Mouse (Mus musculus): ENCODE data around the gene Gmds. TPM values are rescaled to one million over a fixed set of nuclear protein-coding genes. Genes with fewer than 3 reads are reported as not detected.

Gmds gene
- total RNA-seq, 4 experiments from 2014 or later: 11.3 to 15.6 (median 12.9) TPM

DNA sequence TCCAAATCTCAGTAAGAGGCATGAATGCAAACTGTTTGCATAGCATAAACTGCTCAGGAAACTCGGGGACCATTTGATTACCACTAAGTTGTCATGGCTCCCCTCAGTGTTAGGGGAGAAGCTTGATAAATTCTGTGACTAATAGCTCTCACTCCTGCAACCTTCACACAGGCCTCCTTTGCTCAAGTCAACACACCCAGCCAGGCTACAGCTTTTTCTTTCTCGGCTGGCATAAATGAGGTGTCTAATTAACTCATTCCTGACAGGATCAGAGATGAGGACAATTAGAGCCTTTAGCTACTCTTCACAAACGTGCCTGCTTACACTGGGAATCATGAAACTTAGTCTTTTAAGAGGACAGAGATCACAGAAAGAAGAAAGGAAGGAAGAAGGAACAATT lies 70.3 kb downstream of the Gmds start:
- no peak for DNase-seq (ENCODE audit: low spot score in 2 of 2)

DNA sequence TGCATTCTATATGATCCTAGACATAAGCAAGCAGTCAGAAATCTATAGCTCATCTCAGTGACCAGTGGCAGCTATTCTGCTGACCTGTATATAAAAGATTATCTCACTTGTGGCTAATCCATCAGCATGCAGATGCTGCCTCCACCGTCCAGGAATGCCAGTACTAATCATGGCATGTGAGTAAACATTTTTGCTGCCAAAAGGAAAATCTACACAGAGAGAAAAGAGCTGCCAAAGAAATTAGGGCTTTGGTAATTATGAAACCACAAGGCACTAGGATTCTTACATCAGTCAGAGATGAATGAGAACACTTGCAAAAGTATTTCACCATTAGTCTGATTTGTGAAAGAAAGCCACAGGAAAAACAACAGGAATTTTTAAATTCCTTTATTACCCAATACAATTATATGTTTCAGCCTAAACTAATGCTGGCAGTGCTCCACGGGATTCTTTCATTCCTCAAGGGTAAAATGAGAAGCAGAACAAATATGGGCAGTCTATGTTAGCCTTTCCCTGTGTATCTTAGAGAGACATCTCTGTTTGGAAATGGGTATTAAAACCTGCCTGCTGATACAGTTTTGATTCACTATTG lies 71.3 kb downstream of the Gmds start:
- DNase-seq (ENCODE audit: low spot score in 2 of 2): no peak

DNA sequence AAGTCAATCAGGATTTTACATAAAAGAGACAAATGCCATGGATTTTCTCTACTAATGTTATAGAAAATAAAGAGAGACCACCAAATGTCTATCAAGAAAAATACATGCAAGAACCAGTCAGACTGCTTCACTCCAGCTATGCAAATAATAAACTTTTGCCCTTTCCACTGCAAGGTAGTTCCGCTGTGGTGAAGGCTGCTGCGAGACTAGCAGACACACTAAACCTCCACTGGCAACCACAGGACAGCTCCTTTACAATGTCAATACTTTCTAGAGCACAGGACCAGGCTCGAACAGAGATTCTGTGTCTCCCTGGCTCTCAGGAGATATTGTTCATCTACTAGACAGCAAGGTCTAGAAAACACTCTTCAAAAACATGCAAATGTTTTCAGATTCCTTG lies 71.8 kb downstream of the Gmds start:
- DNase-seq (ENCODE audit: low spot score in 2 of 2): no peak

DNA sequence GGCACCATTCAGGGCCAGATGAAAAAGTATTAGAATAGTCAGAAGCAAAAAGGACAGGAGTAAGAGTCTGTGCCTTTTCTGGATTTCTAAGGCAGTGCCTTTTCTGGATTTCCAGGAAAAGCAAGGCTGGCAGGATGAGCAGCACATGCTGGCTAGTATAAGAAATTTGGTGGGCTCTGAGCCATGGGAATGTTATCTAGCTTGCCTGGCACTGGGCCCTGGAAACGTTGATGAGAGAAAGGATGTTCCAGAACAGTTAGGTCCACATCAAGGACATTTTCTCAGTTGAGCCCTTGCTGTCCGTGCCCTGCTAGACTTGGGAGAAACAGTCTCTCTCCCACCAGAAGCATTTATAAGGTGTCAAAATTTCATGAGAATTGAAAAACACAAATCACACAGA lies 82.4 kb downstream of the Gmds start:
- no peak for DNase-seq (ENCODE audit: low spot score in 2 of 2)

DNA sequence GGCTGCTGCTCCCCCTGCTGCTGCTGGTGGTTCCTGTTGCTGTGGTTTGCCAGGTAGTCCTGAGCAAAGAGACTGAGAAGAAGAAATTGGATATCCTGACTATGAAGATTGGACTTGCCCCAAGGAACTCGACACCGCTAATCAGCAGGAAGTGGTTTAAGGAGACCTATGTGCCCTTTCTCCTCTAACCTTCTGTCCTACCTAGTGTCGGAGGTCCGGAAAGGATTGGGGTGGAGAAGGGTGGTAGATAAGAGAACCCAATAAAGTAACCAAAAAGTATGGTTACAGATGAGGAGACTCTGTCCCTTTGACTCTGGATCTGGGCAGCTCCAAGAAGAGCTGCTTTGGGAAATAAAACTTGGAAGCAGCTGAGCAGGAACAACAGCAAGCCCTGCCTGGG lies 86.3 kb downstream of the Gmds start:
- DNase-seq (ENCODE audit: low spot score in 2 of 2): no peak

DNA sequence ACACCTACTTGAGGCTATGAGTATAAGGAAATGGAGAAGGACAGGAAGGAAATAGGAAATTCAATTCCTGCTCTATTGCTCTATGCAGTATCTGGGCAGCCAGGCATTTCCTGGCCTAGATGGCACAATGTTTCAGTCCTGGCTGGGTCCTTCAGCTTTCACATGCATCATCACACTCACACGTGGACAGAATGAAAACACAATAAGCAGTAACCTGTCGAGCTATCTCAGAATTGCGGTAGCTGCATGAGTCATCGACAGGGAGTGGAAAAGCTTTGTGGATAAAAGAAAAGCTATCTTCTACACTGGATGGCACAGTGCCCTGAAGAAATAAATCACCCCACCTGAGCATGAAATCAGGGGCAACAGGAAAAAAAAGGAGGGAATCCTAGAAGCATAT lies 96.3 kb downstream of the Gmds start:
- DNase-seq (ENCODE audit: low spot score in 2 of 2): no peak

DNA sequence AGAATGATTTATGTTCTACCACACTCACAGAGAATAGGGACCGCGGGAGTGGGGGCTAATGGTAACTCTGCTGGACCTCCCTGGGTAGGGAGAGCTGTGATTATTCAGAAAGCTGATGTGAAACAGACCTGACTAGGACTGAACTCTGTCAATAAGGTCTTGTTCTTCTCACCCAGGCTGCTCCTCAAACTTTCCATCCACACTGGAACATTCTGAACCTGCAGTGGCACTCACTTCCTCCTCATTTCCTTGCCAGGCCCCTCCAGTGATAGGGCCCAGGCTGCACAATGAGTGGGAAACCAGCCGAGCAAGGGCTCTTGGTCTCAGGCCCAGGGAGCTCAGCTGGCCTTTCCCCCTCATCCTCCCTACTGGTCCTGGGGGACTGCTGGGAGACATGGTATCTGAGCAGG lies 102.3 kb downstream of the Gmds start:
- no peak for DNase-seq (ENCODE audit: low spot score in 2 of 2)

DNA sequence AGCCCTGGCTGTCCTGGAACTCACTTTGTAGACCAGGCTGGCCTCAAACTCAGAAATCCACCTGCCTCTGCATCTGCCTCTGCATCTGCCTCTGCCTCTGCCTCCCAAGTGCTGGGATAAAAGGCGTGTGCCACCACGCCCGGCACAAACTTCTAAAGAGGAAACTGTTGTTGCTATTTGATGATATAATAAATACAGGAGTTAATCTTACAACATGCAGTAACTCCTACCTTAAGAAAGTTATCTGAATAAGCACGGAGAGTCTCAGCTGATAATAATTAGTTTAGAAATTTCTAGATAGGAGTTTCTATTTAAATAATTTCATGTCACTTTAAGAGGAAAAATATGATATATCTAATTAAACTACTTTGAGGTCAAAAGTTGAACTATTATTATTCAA lies 103.5 kb downstream of the Gmds start:
- no peak for DNase-seq (ENCODE audit: low spot score in 2 of 2)

DNA sequence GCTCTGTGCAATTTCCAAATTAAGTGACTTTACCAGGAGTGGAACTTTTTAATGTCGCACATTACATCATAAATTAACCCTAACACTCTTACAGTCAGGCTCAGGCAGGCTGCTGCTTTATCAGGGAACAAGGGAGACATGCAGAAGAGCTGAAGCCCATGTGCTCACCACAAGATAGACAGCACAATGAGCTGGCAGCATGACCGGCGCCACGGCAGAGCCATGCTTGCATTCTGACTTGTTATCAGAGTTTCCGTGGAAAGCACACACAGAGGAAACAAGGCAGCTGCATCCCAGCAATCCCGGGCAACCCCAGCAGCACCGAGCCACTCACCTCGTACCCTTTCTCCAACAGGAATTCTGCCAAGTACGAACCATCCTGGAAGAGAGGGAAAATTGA lies 104.5 kb downstream of the Gmds start:
- no peak for DNase-seq (ENCODE audit: low spot score in 2 of 2)

DNA sequence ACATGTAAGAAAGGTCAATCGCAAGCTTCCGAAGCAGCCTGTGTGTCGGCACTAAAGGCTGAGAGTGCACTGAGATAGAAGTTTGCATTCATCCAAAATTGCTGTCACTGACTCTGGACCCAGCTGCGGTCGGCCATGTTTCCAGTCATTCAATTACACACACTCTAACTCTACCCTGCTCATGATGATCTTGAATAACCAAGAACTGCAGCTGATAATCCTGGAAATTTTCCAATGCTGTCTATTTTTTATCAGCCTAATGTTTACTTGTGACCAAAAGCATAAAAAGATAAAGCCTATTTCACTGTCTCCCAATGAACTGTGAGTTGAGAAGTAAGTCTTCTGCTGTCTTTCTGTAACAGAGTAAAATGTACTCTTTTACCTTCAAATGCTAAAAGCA lies 106.1 kb downstream of the Gmds start:
- DNase-seq (ENCODE audit: low spot score in 2 of 2): no peak

DNA sequence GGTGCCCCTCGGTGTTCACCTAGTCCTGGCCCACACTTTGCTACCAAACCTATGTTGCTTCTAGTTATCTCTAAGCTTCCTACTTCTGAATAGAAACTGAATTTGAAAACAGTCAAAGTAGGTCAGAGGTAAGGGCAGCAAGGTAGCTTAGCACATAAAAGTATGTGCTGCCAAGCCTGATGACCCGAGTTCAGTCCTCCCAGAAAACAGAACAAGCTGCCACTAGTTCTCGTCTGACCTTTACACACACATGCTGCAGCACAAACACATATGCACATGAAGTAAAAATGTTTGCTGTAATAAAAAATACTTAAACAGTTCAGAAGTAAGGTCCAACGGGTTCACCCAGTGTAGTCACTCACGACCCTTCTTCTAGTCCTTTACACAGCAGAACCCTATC lies 106.6 kb downstream of the Gmds start:
- no peak for DNase-seq (ENCODE audit: low spot score in 2 of 2)

DNA sequence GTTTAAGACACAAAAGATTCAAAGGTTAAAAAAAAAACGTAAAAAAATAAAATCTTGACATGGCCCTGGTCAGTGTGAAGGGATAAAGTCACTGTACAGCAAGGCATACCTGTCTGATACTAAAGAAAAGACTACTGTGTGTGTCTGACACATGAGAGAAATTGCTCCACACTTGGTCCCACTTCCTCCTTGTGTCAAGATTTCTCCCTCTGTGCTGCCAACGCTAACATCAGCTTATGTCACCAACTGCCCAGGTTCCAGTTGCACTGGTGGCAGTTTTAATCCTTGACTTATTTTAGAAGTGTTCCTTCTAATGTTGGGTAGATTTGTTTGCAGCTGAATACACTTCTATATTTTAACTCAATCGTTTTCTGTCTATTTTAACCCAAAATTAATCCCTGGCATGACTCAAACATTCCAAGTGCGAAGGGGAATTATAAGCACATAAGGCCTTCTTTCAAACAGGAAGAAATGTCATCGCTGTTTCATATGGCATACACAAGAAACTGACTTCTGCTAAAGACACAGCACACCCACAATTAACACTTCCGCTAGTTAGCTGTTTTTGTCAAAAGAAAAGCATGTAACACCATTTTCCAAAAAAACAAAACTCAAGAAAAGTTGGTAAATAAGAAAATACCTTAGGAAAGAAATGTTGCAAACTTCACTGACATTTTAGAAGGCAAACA lies 110.5 kb downstream of the Gmds start:
- no peak for DNase-seq (ENCODE audit: low spot score in 2 of 2)

DNA sequence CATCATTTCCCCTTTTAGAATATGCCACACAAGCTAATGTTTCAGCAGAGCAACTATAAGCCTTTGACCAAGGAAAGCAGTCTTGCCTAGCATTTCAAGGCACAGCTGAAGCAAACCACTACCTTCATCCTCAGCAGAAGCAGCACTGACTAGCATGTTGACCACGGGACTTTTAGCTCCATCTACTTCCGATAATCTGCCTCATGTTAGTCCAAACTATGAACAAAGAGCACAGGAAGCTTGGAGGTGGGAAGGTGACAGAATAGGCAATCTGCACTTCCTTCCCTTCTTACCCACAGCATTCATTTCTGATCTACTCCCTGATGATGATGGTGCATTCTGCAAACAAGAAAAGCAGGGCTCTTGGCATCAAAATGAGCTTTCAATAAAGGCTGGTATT lies 120.9 kb downstream of the Gmds start:
- no peak for DNase-seq (ENCODE audit: low spot score in 2 of 2)

DNA sequence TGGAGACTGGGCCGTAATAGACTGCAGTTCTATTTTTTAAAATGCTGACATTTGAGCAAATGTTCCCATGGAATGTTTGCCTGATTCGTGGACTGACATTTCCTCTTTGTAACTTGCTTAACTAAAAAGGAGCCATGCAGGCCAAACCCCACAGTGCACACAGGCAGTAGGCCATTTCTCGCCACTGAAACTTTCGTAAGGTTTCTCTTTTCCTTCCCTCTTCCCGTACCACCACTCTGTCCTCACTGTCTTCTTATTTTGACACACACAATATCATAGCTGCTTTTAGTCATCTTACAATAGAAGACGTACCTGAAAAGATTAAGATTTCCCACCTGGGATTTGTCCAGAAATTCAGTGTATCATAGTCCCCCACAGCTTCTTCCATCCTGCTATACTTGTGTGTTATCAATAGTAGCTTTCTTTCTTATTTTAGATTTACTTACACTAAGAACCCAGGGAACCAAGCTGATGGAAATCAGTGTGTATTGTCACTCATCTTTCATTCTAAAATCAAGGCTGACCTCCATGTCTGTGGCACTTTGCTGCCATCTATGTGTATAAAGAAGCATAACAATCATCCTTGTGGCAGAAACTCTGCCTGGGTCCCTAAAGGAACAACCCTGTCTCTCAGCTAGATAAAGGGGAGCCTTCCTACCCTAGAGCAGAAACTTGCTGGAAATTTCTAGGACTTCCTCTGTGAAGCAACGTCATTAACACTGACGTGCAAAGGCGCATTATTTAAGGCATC lies 124.7 kb downstream of the Gmds start:
- DNase-seq (ENCODE audit: low spot score in 2 of 2): no peak

DNA sequence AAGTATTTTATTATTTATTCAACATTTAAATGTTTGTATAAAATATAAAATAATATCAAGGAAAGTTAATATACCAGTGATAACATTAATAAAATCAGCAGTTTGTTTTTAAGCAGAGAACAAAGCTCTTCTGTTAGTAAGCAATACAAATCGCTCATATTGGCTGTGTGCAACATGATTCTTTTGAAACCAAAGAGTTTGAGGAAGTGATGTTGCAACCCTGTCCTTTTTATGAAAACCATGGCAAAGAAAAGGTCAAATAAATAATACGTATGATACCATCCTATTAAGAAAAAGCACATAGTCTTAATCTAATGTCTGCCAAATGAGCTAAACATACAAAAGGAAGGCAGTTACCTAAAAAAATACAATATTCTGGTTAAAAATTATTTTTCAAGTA lies 126.4 kb downstream of the Gmds start:
- no peak for DNase-seq (ENCODE audit: low spot score in 2 of 2)

DNA sequence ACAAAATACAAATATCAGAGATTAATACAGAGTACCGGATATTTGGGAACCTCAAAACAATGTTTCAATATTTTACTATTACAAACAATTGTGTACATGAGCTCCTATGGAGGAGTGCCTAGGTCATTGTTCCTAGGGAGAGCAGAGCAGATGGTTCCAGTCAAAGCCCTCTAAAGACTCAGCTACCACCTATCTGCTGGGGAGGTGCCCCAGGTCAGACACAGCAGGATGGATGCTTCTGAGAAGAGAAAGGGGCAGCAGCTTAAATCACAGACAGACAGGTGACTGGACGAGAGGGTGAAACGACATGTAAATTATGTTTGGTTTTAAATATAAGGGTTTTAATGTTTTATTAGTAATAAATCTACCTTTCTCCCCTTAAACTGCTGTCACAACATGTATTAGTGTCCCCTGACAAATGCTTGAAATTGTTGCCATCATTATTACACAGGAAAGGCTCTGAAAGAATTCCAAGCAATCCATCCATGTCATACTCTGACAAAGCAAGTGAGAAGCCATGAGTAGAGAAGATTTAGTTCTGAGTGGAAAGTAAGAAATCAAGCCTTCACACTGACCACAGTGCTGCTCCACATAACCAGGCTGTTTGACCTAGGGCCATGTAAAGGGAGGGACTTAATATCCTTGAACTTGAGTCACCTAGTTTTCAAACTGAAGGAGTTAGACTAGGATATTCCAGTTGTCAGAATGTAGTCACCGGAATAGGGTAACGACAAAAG lies 131.2 kb downstream of the Gmds start:
- no peak for DNase-seq (ENCODE audit: low spot score in 2 of 2)

DNA sequence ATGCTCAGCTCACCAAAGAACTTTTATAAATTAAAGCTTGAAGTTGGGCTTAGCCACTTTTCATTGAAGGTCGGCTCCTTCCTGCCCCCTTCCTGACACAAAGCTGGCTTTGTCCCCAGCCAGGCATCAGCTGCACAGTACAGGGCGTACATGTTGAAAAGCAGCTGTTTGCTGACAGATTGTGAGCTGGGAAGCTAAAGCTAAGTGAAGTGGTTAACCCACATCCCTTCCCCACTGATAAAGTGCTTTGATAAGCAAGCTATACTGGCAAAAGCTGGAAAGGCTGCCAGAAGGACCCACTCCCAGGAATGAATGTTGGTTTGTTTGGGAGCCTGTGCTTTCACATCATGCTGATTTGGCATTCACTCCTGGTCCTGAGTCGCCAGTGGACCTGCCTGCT lies 158.6 kb downstream of the Gmds start:
- DNase-seq (ENCODE audit: low spot score in 2 of 2): no peak

DNA sequence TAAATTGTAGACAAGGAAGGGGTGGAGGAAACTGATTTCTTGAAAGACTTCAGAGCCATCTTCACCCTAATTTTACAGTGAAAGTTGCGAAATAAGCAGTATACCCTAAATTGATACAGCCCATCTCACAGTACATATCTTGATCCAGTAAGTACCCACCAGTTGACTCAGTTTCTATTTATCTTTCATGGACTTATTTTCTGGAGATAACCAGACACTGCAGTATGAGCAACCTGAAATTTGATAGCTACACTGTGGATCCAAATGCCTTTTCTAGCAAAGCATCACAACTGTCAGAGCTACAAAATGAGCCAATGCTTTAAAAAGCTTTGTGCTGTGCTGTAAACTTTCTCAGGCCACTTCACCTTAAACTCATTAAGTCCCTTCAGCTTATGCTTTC lies 159.9 kb downstream of the Gmds start:
- no peak for DNase-seq (ENCODE audit: low spot score in 2 of 2)

DNA sequence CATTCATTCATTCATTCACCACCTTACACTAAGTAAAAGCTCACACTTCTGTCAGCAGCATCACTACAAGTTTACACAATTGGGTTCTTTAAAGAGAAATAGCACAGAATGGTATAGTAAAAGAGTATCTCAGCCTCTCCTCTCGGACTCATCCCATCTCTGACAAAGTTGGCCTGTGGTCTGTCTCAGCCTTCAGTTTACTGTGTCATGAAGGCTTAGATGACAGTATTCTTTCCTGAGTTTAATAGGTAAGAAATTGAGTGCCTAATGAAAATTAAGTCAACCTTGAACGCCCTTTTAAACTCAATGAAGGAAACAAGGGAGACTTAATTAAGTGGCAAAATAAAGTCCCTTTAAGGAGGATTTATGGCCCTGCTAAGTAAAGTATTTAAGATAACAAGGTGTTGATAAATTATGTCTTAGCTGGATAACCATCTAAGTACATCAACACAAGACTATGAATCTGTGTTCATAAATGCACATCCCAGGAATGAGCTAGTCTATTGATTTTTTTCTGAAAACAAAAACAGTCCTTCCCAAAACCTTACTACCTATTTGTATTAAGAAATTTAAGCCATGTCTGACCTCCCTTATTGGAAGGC lies 160.6 kb downstream of the Gmds start:
- no peak for DNase-seq (ENCODE audit: low spot score in 2 of 2)

DNA sequence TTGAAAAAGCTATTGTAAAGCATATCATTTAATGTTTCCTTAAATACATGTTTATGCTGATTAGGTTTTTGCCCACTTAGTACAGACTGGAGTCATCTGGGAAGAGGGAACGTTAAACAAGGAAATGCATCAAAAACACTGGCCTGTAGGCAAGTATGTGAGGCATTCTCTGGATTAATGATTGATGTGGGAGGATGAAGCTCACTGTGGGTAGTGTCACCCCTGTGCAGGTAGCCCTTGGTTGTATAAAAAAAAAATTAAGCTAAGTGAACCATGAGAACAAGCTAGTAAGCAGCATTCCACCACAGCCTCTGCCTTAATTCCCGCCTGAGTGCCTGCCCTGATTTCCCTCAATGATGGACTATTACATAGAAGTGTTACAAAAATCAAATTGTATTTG lies 163.5 kb downstream of the Gmds start:
- no peak for DNase-seq (ENCODE audit: low spot score in 2 of 2)

DNA sequence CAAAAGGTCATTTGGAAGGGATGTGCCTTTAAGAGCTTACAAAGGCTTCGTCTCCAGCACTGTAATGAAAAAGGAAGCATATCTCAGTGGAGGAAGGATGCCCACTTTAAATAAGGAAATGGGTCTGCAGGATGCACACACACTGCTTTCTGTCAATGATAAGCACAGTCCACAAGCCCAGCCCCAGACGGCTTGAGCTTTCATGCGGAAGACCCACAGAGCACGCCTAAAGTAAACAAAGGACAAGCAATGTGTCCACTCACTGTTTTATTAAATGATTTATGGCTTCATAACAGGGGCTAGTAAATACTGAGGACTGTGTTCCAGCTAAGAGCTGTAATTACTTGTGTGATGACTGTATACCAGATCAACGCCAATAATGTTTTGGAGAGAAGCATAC lies 169.4 kb downstream of the Gmds start:
- DNase-seq (ENCODE audit: low spot score in 2 of 2): no peak

DNA sequence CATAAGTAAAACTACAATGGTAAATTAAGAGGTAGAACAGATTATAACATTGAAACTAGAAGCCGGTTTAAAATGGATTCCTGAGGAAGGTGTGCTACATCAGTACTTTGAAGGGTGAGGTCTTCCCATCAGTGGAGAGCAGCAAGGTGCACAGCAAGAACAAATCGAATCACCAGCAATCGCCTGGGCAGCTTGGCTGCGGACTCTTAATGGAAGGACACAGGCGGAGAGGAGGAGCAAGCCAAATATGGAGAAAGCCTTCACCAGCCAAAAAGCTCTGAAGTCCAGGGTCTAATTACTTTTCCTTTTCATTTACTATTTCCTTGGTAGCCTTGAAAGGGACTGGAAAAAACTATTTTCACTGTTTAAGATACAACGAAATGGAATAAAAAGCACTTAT lies 170.7 kb downstream of the Gmds start:
- DNase-seq (ENCODE audit: low spot score in 2 of 2): no peak
